Mouse (Mus musculus) MEL (cell line): ENCODE measurements at regions not wholly inside any gene's neighbourhood (a gene's known extent, or its start where the extent isn't known, plus 50 kb on each side); places are given as distances from the start of the nearest gene placed in this dataset.

ENCODE experiments used
- DNase-seq: peaks from one replicate; pipeline ENCODE4 v3.0.0; 2011; ENCODE audit warnings: low read depth, low spot score
- H3K27ac ChIP-seq: 2 replicates; pipeline ENCODE4 v1.5.1; 2012; ENCODE audit warnings: low read depth, mild to moderate bottlenecking, control low read depth, low read length, moderate library complexity; ENCODE audit not compliant: control insufficient read depth
- H3K27me3 ChIP-seq, 2 experiments: fragments of 150-350 bp in 1 of 2; sonication (generic) in 1 of 2; 2 replicates each; pipeline ENCODE4 v1.6.1; 2012; ENCODE audit warnings: low read length in 2 of 2, mild to moderate bottlenecking in 2 of 2, improper control_type of control experiment in 1 of 2, moderate library complexity in 1 of 2; ENCODE audit not compliant: insufficient read depth in 2 of 2, control insufficient read depth in 1 of 2
- H3K36me3 ChIP-seq, 2 experiments: 2 replicates each; pipeline ENCODE4 v1.6.1; 2012 to 2014; ENCODE audit warnings: low read length in 2 of 2, improper control_type of control experiment in 1 of 2, inconsistent platforms in 1 of 2, mild to moderate bottlenecking in 1 of 2; ENCODE audit not compliant: insufficient read depth in 2 of 2, control insufficient read depth in 1 of 2
- H3K4me1 ChIP-seq, 2 experiments: fragments of 150-350 bp in 1 of 2; sonication (generic) in 1 of 2; 2 replicates each; pipeline ENCODE4 v1.6.1; 2012; ENCODE audit warnings: low read length in 2 of 2, improper control_type of control experiment in 1 of 2, mild to moderate bottlenecking in 1 of 2; ENCODE audit not compliant: insufficient read depth in 2 of 2, control insufficient read depth in 1 of 2
- H3K4me3 ChIP-seq, 2 experiments: fragments of 150-350 bp in 1 of 2; sonication (generic) in 1 of 2; 2 replicates each; pipeline ENCODE4 v1.5.1; 2012; ENCODE audit warnings: low read depth in 2 of 2, low read length in 2 of 2, mild to moderate bottlenecking in 2 of 2, moderate library complexity in 2 of 2, control low read depth in 1 of 2, improper control_type of control experiment in 1 of 2; ENCODE audit not compliant: control insufficient read depth in 1 of 2, insufficient read depth in 1 of 2
- H3K79me2 ChIP-seq: 2 replicates; pipeline ENCODE4 v1.6.1; 2012; ENCODE audit warnings: mild to moderate bottlenecking, low read length, moderate library complexity; ENCODE audit not compliant: control insufficient read depth, poor library complexity, insufficient read depth
- H3K9ac ChIP-seq: 2 replicates; pipeline ENCODE4 v1.6.1; 2012; ENCODE audit warnings: low read depth, mild to moderate bottlenecking, control low read depth, low read length, moderate library complexity; ENCODE audit not compliant: control insufficient read depth, poor library complexity, severe bottlenecking
- H3K9me3 ChIP-seq: fragments of 150-350 bp; sonication (generic); replicated peaks from 2 replicates; pipeline ENCODE4 v1.6.1; 2012; ENCODE audit warnings: mild to moderate bottlenecking, low read length, improper control_type of control experiment, moderate library complexity; ENCODE audit not compliant: insufficient read depth
- BHLHE40 ChIP-seq: IDR thresholded peaks from 2 replicates; pipeline ENCODE4 v1.6.1; 2012; ENCODE audit warnings: low read depth, mild to moderate bottlenecking, inconsistent platforms, low read length, improper control_type of control experiment, borderline replicate concordance
- CHD1 ChIP-seq: IDR thresholded peaks from 2 replicates; pipeline ENCODE4 v1.6.1; 2012; ENCODE audit warnings: low read depth, mild to moderate bottlenecking, inconsistent platforms, low read length, improper control_type of control experiment
- CTCF ChIP-seq, 3 experiments: IDR thresholded peaks in 2 of 3; conservative IDR thresholded peaks in 1 of 3; 2 replicates each; pipeline ENCODE4 v1.5.1; 2011 to 2012; ENCODE audit warnings: low read length in 3 of 3, low read depth in 2 of 3, mild to moderate bottlenecking in 2 of 3, improper control_type of control experiment in 1 of 3, inconsistent platforms in 1 of 3, mixed read lengths in 1 of 3, moderate library complexity in 1 of 3; ENCODE audit not compliant: control insufficient read depth in 1 of 3, insufficient read depth in 1 of 3, poor library complexity in 1 of 3, severe bottlenecking in 1 of 3
- E2F4 ChIP-seq: IDR thresholded peaks from 2 replicates; pipeline ENCODE4 v1.6.1; 2011; ENCODE audit warnings: low read depth, low read length, improper control_type of control experiment, borderline replicate concordance
- EP300 ChIP-seq, 2 experiments: IDR thresholded peaks; 2 replicates each; pipeline ENCODE4 v1.6.1; 2011; ENCODE audit warnings: improper control_type of control experiment in 2 of 2, low read length in 2 of 2, low read depth in 1 of 2, mild to moderate bottlenecking in 1 of 2
- GABPA ChIP-seq: IDR thresholded peaks from 2 replicates; pipeline ENCODE4 v1.6.1; 2012; ENCODE audit warnings: low read depth, mild to moderate bottlenecking, inconsistent platforms, low read length, improper control_type of control experiment, moderate library complexity
- GATA1 ChIP-seq: IDR thresholded peaks from 2 replicates; pipeline ENCODE4 v1.6.1; 2011; ENCODE audit warnings: low read depth, low read length, improper control_type of control experiment
- JUND ChIP-seq: IDR thresholded peaks from 2 replicates; pipeline ENCODE4 v1.6.1; 2011; ENCODE audit warnings: low read depth, mild to moderate bottlenecking, improper control_type of control experiment, low read length
- MAFK ChIP-seq: IDR thresholded peaks from 2 replicates; pipeline ENCODE4 v1.6.1; 2011; ENCODE audit warnings: low read depth, mild to moderate bottlenecking, low read length, improper control_type of control experiment, borderline replicate concordance
- MAZ ChIP-seq: IDR thresholded peaks from 2 replicates; pipeline ENCODE4 v1.6.1; 2012; ENCODE audit warnings: low read depth, mild to moderate bottlenecking, inconsistent platforms, low read length, improper control_type of control experiment
- MEF2A ChIP-seq: IDR thresholded peaks from 2 replicates; pipeline ENCODE4 v1.6.1; 2014; ENCODE audit warnings: low read depth, mild to moderate bottlenecking, inconsistent platforms, low read length, improper control_type of control experiment; ENCODE audit not compliant: poor library complexity, insufficient replicate concordance, severe bottlenecking; ENCODE audit errors: extremely low read depth
- MYB ChIP-seq: IDR thresholded peaks from 2 replicates; pipeline ENCODE4 v1.6.1; 2011; ENCODE audit warnings: mild to moderate bottlenecking, low read depth, low read length, improper control_type of control experiment
- MYC ChIP-seq: IDR thresholded peaks from 2 replicates; pipeline ENCODE4 v1.6.1; 2011; ENCODE audit warnings: low read depth, mild to moderate bottlenecking, low read length, improper control_type of control experiment, moderate library complexity
- NELFE ChIP-seq: IDR thresholded peaks from 2 replicates; pipeline ENCODE4 v1.6.1; 2011; ENCODE audit warnings: low read depth, low read length, improper control_type of control experiment
- NRF1 ChIP-seq: IDR thresholded peaks from 2 replicates; pipeline ENCODE4 v1.6.1; 2014; ENCODE audit warnings: low read depth, mild to moderate bottlenecking, inconsistent platforms, low read length, improper control_type of control experiment, moderate library complexity; ENCODE audit not compliant: poor library complexity, insufficient read depth, severe bottlenecking
- POLR2AphosphoS2 ChIP-seq: IDR thresholded peaks from 2 replicates; pipeline ENCODE4 v1.6.1; 2011; ENCODE audit warnings: low read length, improper control_type of control experiment
- SIN3A ChIP-seq: IDR thresholded peaks from 2 replicates; pipeline ENCODE4 v1.6.1; 2012; ENCODE audit warnings: low read length, improper control_type of control experiment, inconsistent platforms
- SMC3 ChIP-seq: IDR thresholded peaks from 2 replicates; pipeline ENCODE4 v1.6.1; 2011; ENCODE audit warnings: low read depth, low read length, improper control_type of control experiment
- TAL1 ChIP-seq: IDR thresholded peaks from 2 replicates; pipeline ENCODE4 v1.6.1; 2012; ENCODE audit warnings: mild to moderate bottlenecking, inconsistent platforms, low read length, moderate library complexity, mixed read lengths
- UBTF ChIP-seq: IDR thresholded peaks from 2 replicates; pipeline ENCODE4 v1.6.1; 2012; ENCODE audit warnings: low read depth, mild to moderate bottlenecking, inconsistent platforms, low read length, improper control_type of control experiment, moderate library complexity, borderline replicate concordance; ENCODE audit not compliant: insufficient read depth
- ZKSCAN1 ChIP-seq: IDR thresholded peaks from 2 replicates; pipeline ENCODE4 v1.6.1; 2012; ENCODE audit warnings: low read depth, mild to moderate bottlenecking, inconsistent platforms, low read length, improper control_type of control experiment, moderate library complexity
- ZMIZ1 ChIP-seq: IDR thresholded peaks from 2 replicates; pipeline ENCODE4 v1.6.1; 2012; ENCODE audit warnings: low read depth, mild to moderate bottlenecking, inconsistent platforms, low read length, improper control_type of control experiment, moderate library complexity

- Histone ChIP-seq H3K27ac (no peak overlapping the region), H3K36me3 (no peaks in the 10 kb centered on the region), H3K4me1 (no peaks in the 10 kb centered on the region), H3K27me3 (no peaks in the 10 kb centered on the region; a peak in 1 of 4 replicates), H3K9ac (no peak overlapping the region), H3K9me3 (no peaks in the 10 kb centered on the region), H3K4me3 (no peak overlapping the region), H3K79me2 (no peaks in the 10 kb centered on the region)
- no peak for DNase-seq
- TF ChIP-seq ZMIZ1 (no peak), MEF2A (no peak), E2F4 (no peak), GATA1 (no peak), GABPA (no peak), TAL1 (no peak), MAFK (no peak), CHD1 (no peak), NRF1 (no peak), CTCF (IDR thresholded peaks at IDR 0.05 in 2 of 3, conservative IDR thresholded peaks at IDR 0.05 in 1 of 3; ENCODE audit: control insufficient read depth in 1 of 3, insufficient read depth in 1 of 3, low read depth in 2 of 3, low read length in 3 of 3, poor library complexity in 1 of 3, severe bottlenecking in 1 of 3) (no peak), MYB (no peak), NELFE (no peak), SIN3A (no peak), MAZ (no peak), EP300 (IDR thresholded peaks at IDR 0.05; ENCODE audit: low read depth in 1 of 2, low read length in 2 of 2) (no peak), JUND (no peak), MYC (no peak), SMC3 (no peak)
Measured at GRCm38 (mm10) chr16:9509666-9510065, 485.7 kb downstream of the Grin2a start.

DNA sequence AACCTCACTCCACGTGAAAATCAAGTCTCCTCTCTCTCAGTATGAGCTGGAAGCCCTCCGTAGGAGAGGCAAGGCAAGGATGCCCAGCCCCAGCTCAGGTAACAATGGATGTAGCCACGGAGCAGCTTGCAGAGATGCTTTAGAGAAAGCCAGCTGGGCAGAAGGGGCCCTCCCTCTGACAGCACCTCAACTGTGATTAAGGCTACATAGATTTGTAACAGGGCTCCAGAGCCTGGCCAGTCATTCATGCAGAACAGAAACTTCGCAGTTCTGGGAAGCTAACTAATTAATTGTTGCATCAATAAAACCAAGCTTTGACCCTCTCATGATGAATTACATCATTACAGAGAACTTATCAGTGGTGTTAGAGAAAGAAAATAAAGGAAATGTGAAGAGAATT lies 480.8 kb downstream of the Grin2a start:
- H3K36me3 ChIP-seq = no peaks in the 10 kb centered on the region
- H3K4me1 ChIP-seq = no peaks in the 10 kb centered on the region
- no peak for DNase-seq
- no peaks in the 10 kb centered on the region for H3K79me2 ChIP-seq
- H3K9ac ChIP-seq = no peak overlapping the region
- H3K9me3 ChIP-seq = no peaks in the 10 kb centered on the region
- no peak overlapping the region for H3K27ac ChIP-seq
- H3K27me3 ChIP-seq = no peaks in the 10 kb centered on the region
- H3K4me3 ChIP-seq = no peak overlapping the region
- no peak for TF ChIP-seq SMC3
- no peak for TF ChIP-seq MYB
- TF ChIP-seq BHLHE40 = no peak
- no peak for TF ChIP-seq ZKSCAN1
- no peak for TF ChIP-seq POLR2AphosphoS2
- no peak for TF ChIP-seq GATA1
- TF ChIP-seq ZMIZ1 = no peak
- TF ChIP-seq UBTF = no peak
- no peak for TF ChIP-seq JUND
- TF ChIP-seq E2F4 = no peak
